Mouse (Mus musculus) 416B (cell line): Measurements from ENCODE around the gene Gm6358.
"Not testable (repeated sequence)": the region's sequence is repeated elsewhere in the genome, so short reads cannot be mapped to it uniquely, and the experiment has no call there.

Experiments
- DNase-seq: peaks from one replicate; pipeline ENCODE4 v3.0.0; 2011; ENCODE audit warnings: low read depth

Gene Gm6358

GRCm38 (mm10) chr16:89140551-89140950 lies at the start of gene Gm6358:
Gene Gm6358 (plus strand): TSS chr16:89140851.
- no peak for DNase-seq

DNA sequence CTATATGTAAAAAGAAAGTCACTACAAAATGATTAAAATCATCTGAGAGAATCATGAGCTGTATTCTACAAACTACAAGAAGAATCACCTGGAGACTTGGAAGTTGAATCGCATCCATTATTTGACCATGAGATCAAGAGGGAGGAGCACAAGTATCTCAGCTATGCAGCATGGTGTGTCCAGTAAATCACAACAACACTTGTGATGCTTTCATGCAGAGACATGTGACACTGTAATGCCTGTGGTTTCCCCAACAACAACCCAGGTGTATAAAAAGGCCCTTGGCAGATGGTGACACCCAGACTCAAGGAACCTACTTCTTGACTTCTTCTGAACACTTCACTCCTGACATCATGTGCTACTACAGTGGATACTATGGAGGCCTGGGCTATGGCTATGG lies 10.1 kb downstream of the Gm6358 start, which contains the start of gene Gm10061:
TSS of gene Gm10061 (plus strand) at position 301 of the 400 bp plus-strand sequence.
- DNase-seq: no peak

- no peak for DNase-seq
Observed at GRCm38 (mm10) chr16:89157652-89158051, 17.0 kb downstream of the Gm6358 start, which contains the start of gene Gm9789. Gene Gm9789 (plus strand): TSS chr16:89157952.

DNA sequence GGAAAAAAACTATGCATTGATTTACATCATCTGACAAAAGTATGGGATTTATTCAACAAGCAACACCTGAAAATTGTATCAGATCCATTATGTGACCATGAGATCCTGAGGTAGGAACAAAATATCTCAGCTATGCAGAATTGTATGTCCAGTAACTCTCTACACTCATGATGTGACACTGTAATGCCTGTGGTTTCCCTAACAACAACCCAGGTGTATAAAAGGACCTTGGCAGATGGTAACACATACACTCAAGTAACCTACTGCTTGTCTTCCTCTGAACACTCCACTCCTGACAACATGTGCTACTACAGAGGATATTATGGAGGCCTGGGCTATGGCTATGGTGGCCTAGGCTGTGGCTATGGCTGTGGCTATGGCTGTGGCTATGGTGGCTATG lies 28.5 kb downstream of the Gm6358 start, which contains the start of gene Gm7735:
TSS of gene Gm7735 (plus strand) at position 301 of the 400 bp plus-strand sequence.
- DNase-seq: not testable (repeated sequence)

DNA sequence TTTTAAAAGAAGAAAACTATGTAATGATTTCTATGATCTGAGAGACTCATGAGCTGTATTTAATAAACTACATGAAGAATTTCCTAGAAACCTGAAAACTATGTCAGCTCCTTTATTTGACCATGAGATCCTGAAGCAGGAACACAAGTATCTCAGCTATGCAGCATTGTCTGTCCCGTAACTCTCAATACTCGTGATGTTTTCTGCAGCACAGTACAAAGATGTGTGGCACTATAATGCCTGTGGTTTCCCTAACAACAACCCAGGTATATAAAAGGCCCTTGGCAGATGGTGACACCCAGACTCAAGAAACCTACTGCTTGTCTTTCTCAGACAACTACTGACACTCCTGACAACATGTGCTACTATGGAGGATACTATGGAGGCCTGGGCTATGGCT lies 33.8 kb downstream of the Gm6358 start, which contains the start of gene 1110057P08Rik:
TSS of gene 1110057P08Rik (plus strand) at position 301 of the 400 bp plus-strand sequence.
- no peak for DNase-seq

DNA sequence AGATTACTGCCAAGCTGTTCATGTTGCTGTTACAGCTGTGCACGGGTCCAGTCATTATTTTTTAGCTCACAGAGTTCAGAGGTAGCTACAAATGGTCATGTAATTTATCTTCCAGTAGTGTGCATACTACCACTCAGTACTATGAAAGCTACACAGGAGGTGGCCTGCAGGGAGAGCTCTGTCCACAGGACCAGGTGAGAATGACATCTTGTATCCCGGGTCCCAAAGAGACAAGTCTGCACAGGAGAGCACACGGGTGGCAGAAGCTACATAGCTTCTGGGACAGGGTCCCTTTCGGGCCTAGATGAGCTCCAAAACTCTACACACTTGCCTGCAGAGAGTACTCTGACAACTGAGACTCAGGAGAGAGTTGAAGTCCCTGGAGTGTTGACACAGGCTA lies 48.0 kb downstream of the Gm6358 start:
- no peak for DNase-seq
